Comparison of ENCODE assay signal across 8 mouse cellular contexts in the genomic region with DNA sequence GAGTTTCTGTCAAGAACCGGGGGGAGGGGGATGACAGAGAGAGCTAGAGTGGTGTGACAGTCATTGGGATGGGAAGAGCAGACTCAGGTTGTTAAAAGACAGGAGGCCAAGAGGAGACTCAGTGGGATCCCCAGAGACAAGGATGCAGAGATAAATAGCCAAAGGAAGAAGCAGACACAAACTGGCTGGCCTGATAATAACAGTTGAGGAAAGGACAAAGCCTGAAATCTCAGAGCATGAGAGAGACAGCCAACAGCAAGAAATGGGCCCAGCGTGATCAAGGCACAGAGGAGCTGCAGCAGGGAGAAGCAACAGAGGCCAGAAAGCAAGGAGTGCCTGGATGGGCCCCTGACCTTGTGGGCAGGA. TPM values are rescaled to one million over a fixed set of nuclear protein-coding genes. Genes with fewer than 3 reads are reported as not detected.
DNase-seq lines count a peak whose midpoint lies in the region; ATAC-seq and TF ChIP-seq lines count a peak whose summit lies in the region.

No protein-coding gene starts in this region.

- WGBS in heart, embryonic 12.5 days = 29% methylated on average over 2 of the region's 2 CpGs
- 57% methylated on average over 2 of the region's 2 CpGs for WGBS in forebrain, postnatal 0 days
- 46% methylated on average over 2 of the region's 2 CpGs for WGBS in macrophage (ENCODE audit: missing documents)

- H3K27ac ChIP-seq in heart, embryonic 12.5 days (ENCODE audit: poor library complexity, severe bottlenecking) = peak overlapping the region; percentile 89
- H3K27ac ChIP-seq in ES-E14 (ENCODE audit: insufficient read depth, low read depth, low read length, poor library complexity, severe bottlenecking) (no peak overlapping the region), macrophage (peak overlapping the region; percentile 54)
- H3K27ac ChIP-seq in forebrain, postnatal 0 days (ENCODE audit: low read depth, low read length) = peak overlapping the region; percentile 58

- intact Hi-C loops in heart, postnatal 14 days (cut with DNase I) = loop anchor here (5.0 to 10.0 kb wide), 2 partner anchors 70 to 323 kb away; a partner anchor contains a TSS

- TF ChIP-seq CTCF in forebrain, postnatal 0 days (IDR thresholded peaks at IDR 0.05; ENCODE audit: low read depth) = no peak

- in situ Hi-C loops in ES-E14 (cut with MboI; ENCODE audit: low sequenced_read_pairs in 2 of 2, unreplicated experiment in 2 of 2) = no loop called here

- H3K9me3 ChIP-seq in heart, embryonic 12.5 days (replicated peaks) = no peaks in the 10 kb centered on the region
- no peaks in the 10 kb centered on the region for H3K9me3 ChIP-seq in ES-E14 (ENCODE audit: control insufficient read depth, insufficient read depth, low read depth, low read length)
- no peaks in the 10 kb centered on the region for H3K9me3 ChIP-seq in forebrain, postnatal 0 days (ENCODE audit: low read length)

- DNase-seq in heart, postnatal 14 days = no peak
- no peak for DNase-seq in ES-E14 (ENCODE audit: low read depth, low spot score)
- peak; percentile 14 for DNase-seq in forebrain, postnatal 0 days
- no peak for DNase-seq in left cerebral cortex, adult 18-20 months (ENCODE audit: low spot score in 2 of 2)
- DNase-seq in yolk sac, embryonic 10.5 days (ENCODE audit: low spot score) = no peak
- no peak for DNase-seq in thymus, postnatal 14 days

- peak overlapping the region; percentile 92 for H3K4me2 ChIP-seq in heart, embryonic 12.5 days
- peak overlapping the region; percentile 75; the same call in 1 of the 2 replicates for H3K4me2 ChIP-seq in forebrain, postnatal 0 days (ENCODE audit: low read depth)

- peak overlapping the region; percentile 83 for H3K9ac ChIP-seq in heart, embryonic 12.5 days
- H3K9ac ChIP-seq in ES-E14 (ENCODE audit: insufficient read depth, low read depth, low read length, poor library complexity, severe bottlenecking) = peak overlapping the region; percentile 50; the same call in 1 of the 2 replicates
- peak overlapping the region; percentile 68 for H3K9ac ChIP-seq in forebrain, postnatal 0 days

- H3K27me3 ChIP-seq in heart, embryonic 12.5 days (replicated peaks) = no peaks in the 10 kb centered on the region
- H3K27me3 ChIP-seq in forebrain, postnatal 0 days (ENCODE audit: insufficient read depth, low read length) = no peaks in the 10 kb centered on the region

- H3K4me3 ChIP-seq in heart, embryonic 12.5 days = peak overlapping the region; percentile 68
- H3K4me3 ChIP-seq in ES-E14 (ENCODE audit: insufficient read depth in 1 of 2, low read depth in 1 of 2, low read length in 2 of 2, poor library complexity in 1 of 2, severe bottlenecking in 1 of 2) (peak overlapping the region in 1 of 2 experiments; percentile 65; a peak in 1 of 4 replicates), macrophage (ENCODE audit: inconsistent target) (peak overlapping the region; percentile 26)
- H3K4me3 ChIP-seq in forebrain, postnatal 0 days (ENCODE audit: low read depth, low read length) = peak overlapping the region; percentile 47; the same call in 1 of the 2 replicates

- H3K79me2 ChIP-seq in macrophage (ENCODE audit: inconsistent target) = peaks cover 39% of the 10 kb centered on the region

- no peaks in the 10 kb centered on the region for H3K36me3 ChIP-seq in heart, embryonic 12.5 days
- H3K36me3 ChIP-seq in ES-E14 (ENCODE audit: control insufficient read depth, insufficient read depth, low read length, poor library complexity, severe bottlenecking) = no peaks in the 10 kb centered on the region
- H3K36me3 ChIP-seq in forebrain, postnatal 0 days (ENCODE audit: insufficient read depth) = no peaks in the 10 kb centered on the region
- H3K36me3 ChIP-seq in macrophage (ENCODE audit: inconsistent target) = peaks cover 9% of the 10 kb centered on the region; the same call in 1 of the 2 replicates

- H3K4me1 ChIP-seq in heart, embryonic 12.5 days (replicated peaks) = peaks cover 37% of the 10 kb centered on the region
- peaks cover 1 to 26% of the 10 kb centered on the region in 2 experiments for H3K4me1 ChIP-seq in ES-E14 (ENCODE audit: control insufficient read depth in 2 of 2, insufficient read depth in 2 of 2, low read length in 2 of 2, poor library complexity in 1 of 2)
- 0 out of 2 replicates have a peak, but pooled peaks cover 12% of the 10 kb centered on the region for H3K4me1 ChIP-seq in forebrain, postnatal 0 days (ENCODE audit: insufficient read depth)

- ATAC-seq in heart, embryonic 12.5 days (ENCODE audit: insufficient number of reproducible peaks, low FRiP score) = no peak
- no peak for ATAC-seq in forebrain, postnatal 0 days

TF ChIP-seq in ES-E14, 5 proteins besides CTCF, POLR2A, EP300 and RAD21:
- TF ChIP-seq HCFC1 (IDR thresholded peaks at IDR 0.05; ENCODE audit: borderline replicate concordance, insufficient read depth, low read length) (no peak), ZNF384 (IDR thresholded peaks at IDR 0.05; ENCODE audit: low read depth, low read length) (no peak), MAFK (IDR thresholded peaks at IDR 0.05; ENCODE audit: insufficient read depth, low read depth, low read length) (no peak), ZC3H11A (IDR thresholded peaks at IDR 0.05; ENCODE audit: borderline replicate concordance, low read depth, low read length) (no peak), CHD2 (IDR thresholded peaks at IDR 0.05; ENCODE audit: low read depth, low read length) (no peak)

RNA-seq across cellular contexts. Expression of a gene that starts 0.5 kb away (rescaled TPM):
- polyA plus RNA-seq in heart, embryonic 12.5 days (2016; fragmentation: Nextera tagmentation; extraction: Ambion mirVana) = 82.7 and 83.0 TPM in 2 replicates
- total RNA-seq in heart, postnatal 14 days (2021) = 10 to 100 TPM; 76.1 to 78.7 TPM
- 32.1 and 40.0 TPM in 2 replicates for total RNA-seq in ES-E14 (2012; rRNA removed)
- 24.5 and 30.3 TPM in 2 replicates for total RNA-seq in forebrain, postnatal 0 days (2014; rRNA removed)
- 16.7 and 26.8 TPM in 2 replicates for polyA plus RNA-seq in forebrain, postnatal 0 days (2015; fragmentation: Nextera tagmentation; extraction: Ambion mirVana)
- 1,000 to 10,000 TPM in 3 of 26 experiments, 100 to 1,000 TPM in 23; 295 to 1,200 (median 630) TPM for total RNA-seq in macrophage (2018; cell fraction: chromatin; rRNA removed)
- total RNA-seq in macrophage (2018; cell fraction: cytosol; rRNA removed) = 10 to 100 TPM; 50.1 to 95.8 (median 74.8) TPM
- total RNA-seq in macrophage (2018; cell fraction: nucleus; rRNA removed) = 100 to 1,000 TPM; 119 to 539 (median 222) TPM
- 54.7 to 102 TPM (median 79.9 TPM) in 3 replicates for polyA plus RNA-seq in macrophage (2018)
- 10 to 100 TPM; 57.1 to 74.1 TPM for total RNA-seq in left cerebral cortex, adult 18-20 months (2021)

RNA-seq across cellular contexts. Expression of a gene that starts 5.1 kb away (rescaled TPM):
- polyA plus RNA-seq in heart, embryonic 12.5 days (2016; fragmentation: Nextera tagmentation; extraction: Ambion mirVana) = 0.15 TPM in 1 of 2 replicates, not detected in the other
- total RNA-seq in heart, postnatal 14 days (2021) = 1 to 10 TPM; 1.3 to 1.5 TPM
- total RNA-seq in ES-E14 (2012; rRNA removed) = 1.3 and 1.5 TPM in 2 replicates
- 0.15 and 0.33 TPM in 2 replicates for total RNA-seq in forebrain, postnatal 0 days (2014; rRNA removed)
- polyA plus RNA-seq in forebrain, postnatal 0 days (2015; fragmentation: Nextera tagmentation; extraction: Ambion mirVana) = 0.47 and 0.54 TPM in 2 replicates
- total RNA-seq in macrophage (2018; cell fraction: chromatin; rRNA removed) = not detected
- total RNA-seq in macrophage (2018; cell fraction: cytosol; rRNA removed) = under 1 TPM in 9 of 26 experiments, not detected in 17; 0.05 to 0.43 (median 0.13) TPM
- 1 to 10 TPM in 1 of 26 experiments, under 1 TPM in 3, not detected in 22; 0.40 to 1.8 (median 0.63) TPM for total RNA-seq in macrophage (2018; cell fraction: nucleus; rRNA removed)
- 0.44 TPM in 1 of 3 replicates, not detected in the others for polyA plus RNA-seq in macrophage (2018)
- total RNA-seq in left cerebral cortex, adult 18-20 months (2021) = under 1 TPM; 0.30 to 0.77 TPM

RNA-seq across cellular contexts. Expression of a gene that starts 18.1 kb away (rescaled TPM):
- 1,145 and 1,216 TPM in 2 replicates for polyA plus RNA-seq in heart, embryonic 12.5 days (2016; fragmentation: Nextera tagmentation; extraction: Ambion mirVana)
- 100 to 1,000 TPM; 529 to 548 TPM for total RNA-seq in heart, postnatal 14 days (2021)
- total RNA-seq in ES-E14 (2012; rRNA removed) = 2,686 and 2,786 TPM in 2 replicates
- total RNA-seq in forebrain, postnatal 0 days (2014; rRNA removed) = 581 and 723 TPM in 2 replicates
- 1,350 and 1,888 TPM in 2 replicates for polyA plus RNA-seq in forebrain, postnatal 0 days (2015; fragmentation: Nextera tagmentation; extraction: Ambion mirVana)
- total RNA-seq in macrophage (2018; cell fraction: chromatin; rRNA removed) = 100 to 1,000 TPM in 25 of 26 experiments, 10 to 100 TPM in 1; 91.4 to 296 (median 150) TPM
- 1,000 to 10,000 TPM in 12 of 26 experiments, 100 to 1,000 TPM in 14; 496 to 1,324 (median 876) TPM for total RNA-seq in macrophage (2018; cell fraction: cytosol; rRNA removed)
- 100 to 1,000 TPM; 113 to 335 (median 188) TPM for total RNA-seq in macrophage (2018; cell fraction: nucleus; rRNA removed)
- polyA plus RNA-seq in macrophage (2018) = 136 to 976 TPM (median 876 TPM) in 3 replicates
- 100 to 1,000 TPM; 511 to 584 TPM for total RNA-seq in left cerebral cortex, adult 18-20 months (2021)

RNA-seq across cellular contexts. Expression of a gene that starts 32.4 kb away (rescaled TPM):
- polyA plus RNA-seq in heart, embryonic 12.5 days (2016; fragmentation: Nextera tagmentation; extraction: Ambion mirVana) = not detected in 2 replicates
- total RNA-seq in heart, postnatal 14 days (2021) = not detected
- 0.53 and 0.54 TPM in 2 replicates for total RNA-seq in ES-E14 (2012; rRNA removed)
- 0.08 TPM in 1 of 2 replicates, not detected in the other for total RNA-seq in forebrain, postnatal 0 days (2014; rRNA removed)
- 0.23 and 0.28 TPM in 2 replicates for polyA plus RNA-seq in forebrain, postnatal 0 days (2015; fragmentation: Nextera tagmentation; extraction: Ambion mirVana)
- not detected for total RNA-seq in macrophage (2018; cell fraction: chromatin; rRNA removed)
- total RNA-seq in macrophage (2018; cell fraction: cytosol; rRNA removed) = not detected
- not detected for total RNA-seq in macrophage (2018; cell fraction: nucleus; rRNA removed)
- not detected in 3 replicates for polyA plus RNA-seq in macrophage (2018)
- not detected for total RNA-seq in left cerebral cortex, adult 18-20 months (2021)

RNA-seq across cellular contexts. Expression of a gene that starts 32.5 kb away (rescaled TPM):
- not detected in 2 replicates for polyA plus RNA-seq in heart, embryonic 12.5 days (2016; fragmentation: Nextera tagmentation; extraction: Ambion mirVana)
- not detected for total RNA-seq in heart, postnatal 14 days (2021)
- 0.18 TPM in 1 of 2 replicates, not detected in the other for total RNA-seq in ES-E14 (2012; rRNA removed)
- not detected in 2 replicates for total RNA-seq in forebrain, postnatal 0 days (2014; rRNA removed)
- polyA plus RNA-seq in forebrain, postnatal 0 days (2015; fragmentation: Nextera tagmentation; extraction: Ambion mirVana) = not detected in 2 replicates
- total RNA-seq in macrophage (2018; cell fraction: chromatin; rRNA removed) = not detected
- total RNA-seq in macrophage (2018; cell fraction: cytosol; rRNA removed) = not detected
- 1 to 10 TPM in 1 of 26 experiments, not detected in 25; 1.2 TPM for total RNA-seq in macrophage (2018; cell fraction: nucleus; rRNA removed)
- not detected in 3 replicates for polyA plus RNA-seq in macrophage (2018)
- not detected for total RNA-seq in left cerebral cortex, adult 18-20 months (2021)
